Mouse (Mus musculus) bone marrow, adult 2 months (tissue): ENCODE data around the gene Gm49333. TPM values are rescaled to one million over a fixed set of nuclear protein-coding genes. Genes with fewer than 3 reads are reported as not detected.

Source experiments
- H3K27ac ChIP-seq: fragments of 200-500 bp; 2 replicates; pipeline ENCODE4 v1.5.1; 2012; ENCODE audit warnings: low read depth, mild to moderate bottlenecking, control low read depth, inconsistent platforms, low read length; ENCODE audit not compliant: control insufficient read depth, poor library complexity, insufficient read depth
- H3K4me1 ChIP-seq: fragments of 200-500 bp; 2 replicates; pipeline ENCODE4 v1.6.1; 2011; ENCODE audit warnings: low read length; ENCODE audit not compliant: control insufficient read depth, insufficient read depth
- H3K4me3 ChIP-seq: fragments of 200-500 bp; replicated peaks from 2 replicates; pipeline ENCODE3; 2011; ENCODE audit warnings: mild to moderate bottlenecking, low read depth, low read length, control low read depth; ENCODE audit not compliant: control insufficient read depth
- CTCF ChIP-seq: fragments of 200-500 bp; IDR thresholded peaks from 2 replicates; pipeline ENCODE4 v1.5.1; 2011; ENCODE audit warnings: low read length, control low read depth; ENCODE audit not compliant: control insufficient read depth, insufficient read depth
- POLR2A ChIP-seq: fragments of 200-500 bp; IDR thresholded peaks from 2 replicates; pipeline ENCODE4 v1.6.1; 2011; ENCODE audit warnings: low read depth, mild to moderate bottlenecking, control low read depth, low read length, borderline replicate concordance; ENCODE audit not compliant: control insufficient read depth
- WGBS: fragments of 180-500 bp; shearing (Covaris S2); methylation state at CpG from one replicate; pipeline ENCODE4 v1.1.7; 2018; 5-methylcytosine and 5-hydroxymethylcytosine counted together
- polyA plus RNA-seq: library from polyadenylated mRNA; stranded (reverse); fragments of >200 nt; gene quantifications from 2 replicates; pipeline ENCODE4 v1.2.4, GENCODE M21; 2011; ENCODE audit warnings: low replicate concordance; ENCODE audit not compliant: missing spikeins, insufficient read depth, insufficient read length

Gm49333 gene
- polyA plus RNA-seq, 1 experiment = not detected

GRCm38 (mm10) chr16:20621191-20621990 is 10.0 kb downstream of the Gm49333 start, which contains the start of gene Camk2n2:
Gene Camk2n2 (minus strand): TSS chr16:20621287.
- no peak for TF ChIP-seq POLR2A
- TF ChIP-seq CTCF = no peak
- WGBS = under 1% methylated on average over 81 of the region's 92 CpGs
- H3K4me3 ChIP-seq = peak within 1 kb of the TSS; percentile 65
- no peaks in the 10 kb centered on the region; the same call in 1 of the 2 replicates for H3K4me1 ChIP-seq
- peak within 1 kb of the TSS; percentile 24; the same call in 1 of the 2 replicates for H3K27ac ChIP-seq

DNA sequence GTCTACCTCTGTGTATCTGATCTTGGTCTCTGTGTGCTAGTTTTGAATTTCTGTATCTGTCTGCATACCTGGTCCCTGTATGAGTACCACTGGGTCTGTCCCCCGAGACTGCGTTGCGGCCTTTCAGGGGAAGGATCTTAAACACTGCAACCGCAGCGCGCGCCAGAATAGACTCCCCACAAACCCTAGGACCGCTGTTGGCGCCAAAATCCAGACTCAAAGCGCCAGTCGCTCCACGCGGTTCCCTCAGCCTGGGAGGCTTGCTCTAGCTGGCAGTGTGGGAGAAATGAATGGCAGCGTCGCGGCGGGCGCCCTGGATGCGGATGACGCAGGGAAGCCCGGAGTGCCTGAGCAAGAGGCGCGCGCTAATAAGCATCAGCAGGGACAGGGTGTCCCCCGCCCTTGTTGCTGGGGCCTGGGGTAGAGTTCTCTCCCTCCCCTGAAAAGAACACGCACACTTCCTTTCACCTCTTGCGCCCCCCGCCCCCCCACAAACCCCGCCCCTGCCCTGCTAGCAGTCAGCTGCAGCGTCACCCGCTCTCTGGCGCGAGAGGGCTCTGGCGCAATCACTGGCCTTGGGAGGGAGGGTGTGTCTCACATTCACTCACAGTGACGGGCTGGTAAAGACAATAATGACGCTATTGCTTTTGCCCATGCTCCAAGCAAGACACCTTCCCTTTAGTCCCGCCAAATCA is 10.7 kb downstream of the Gm49333 start:
- Histone ChIP-seq H3K4me3 (peak overlapping the region; percentile 65), H3K4me1 (no peaks in the 10 kb centered on the region; the same call in 1 of the 2 replicates), H3K27ac (no peak overlapping the region)
- under 1% methylated on average over 37 of the region's 37 CpGs for WGBS
- TF ChIP-seq POLR2A (peak; percentile 33; the same call in 1 of the 2 replicates), CTCF (no peak)

DNA sequence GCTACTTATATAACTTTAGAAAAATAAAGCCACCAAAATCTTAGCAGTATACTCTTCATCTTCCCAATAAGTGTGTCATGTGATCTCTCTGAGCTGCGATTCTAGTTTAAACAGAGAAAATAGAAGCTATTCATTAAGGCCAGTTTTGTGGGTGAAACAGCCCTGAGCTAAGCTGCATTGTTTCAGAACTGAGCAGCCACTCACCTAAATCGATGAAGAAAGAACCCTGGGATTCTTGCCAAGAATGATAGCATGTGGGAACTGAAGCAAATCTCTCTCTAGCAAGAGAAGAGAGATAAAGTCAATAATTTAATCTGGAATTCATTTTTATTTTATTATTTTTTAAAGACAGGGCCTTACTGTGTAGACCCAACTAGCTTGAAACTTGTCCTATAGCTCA is 11.8 kb downstream of the Gm49333 start:
- Histone ChIP-seq H3K27ac (no peak overlapping the region), H3K4me3 (no peak overlapping the region), H3K4me1 (no peaks in the 10 kb centered on the region; the same call in 1 of the 2 replicates)
- TF ChIP-seq POLR2A (no peak), CTCF (no peak)
- 49% methylated on average over 2 of the region's 2 CpGs for WGBS

- Histone ChIP-seq H3K27ac (no peak overlapping the region), H3K4me3 (no peak overlapping the region), H3K4me1 (no peaks in the 10 kb centered on the region)
- whole genome bisulfite sequencing = 71% methylated on average over 11 of the region's 11 CpGs
- TF ChIP-seq CTCF = no peak
- no peak for TF ChIP-seq POLR2A
These were observed 17.5 kb downstream of the Gm49333 start for GRCm38 (mm10) chr16:20628871-20629391.

DNA sequence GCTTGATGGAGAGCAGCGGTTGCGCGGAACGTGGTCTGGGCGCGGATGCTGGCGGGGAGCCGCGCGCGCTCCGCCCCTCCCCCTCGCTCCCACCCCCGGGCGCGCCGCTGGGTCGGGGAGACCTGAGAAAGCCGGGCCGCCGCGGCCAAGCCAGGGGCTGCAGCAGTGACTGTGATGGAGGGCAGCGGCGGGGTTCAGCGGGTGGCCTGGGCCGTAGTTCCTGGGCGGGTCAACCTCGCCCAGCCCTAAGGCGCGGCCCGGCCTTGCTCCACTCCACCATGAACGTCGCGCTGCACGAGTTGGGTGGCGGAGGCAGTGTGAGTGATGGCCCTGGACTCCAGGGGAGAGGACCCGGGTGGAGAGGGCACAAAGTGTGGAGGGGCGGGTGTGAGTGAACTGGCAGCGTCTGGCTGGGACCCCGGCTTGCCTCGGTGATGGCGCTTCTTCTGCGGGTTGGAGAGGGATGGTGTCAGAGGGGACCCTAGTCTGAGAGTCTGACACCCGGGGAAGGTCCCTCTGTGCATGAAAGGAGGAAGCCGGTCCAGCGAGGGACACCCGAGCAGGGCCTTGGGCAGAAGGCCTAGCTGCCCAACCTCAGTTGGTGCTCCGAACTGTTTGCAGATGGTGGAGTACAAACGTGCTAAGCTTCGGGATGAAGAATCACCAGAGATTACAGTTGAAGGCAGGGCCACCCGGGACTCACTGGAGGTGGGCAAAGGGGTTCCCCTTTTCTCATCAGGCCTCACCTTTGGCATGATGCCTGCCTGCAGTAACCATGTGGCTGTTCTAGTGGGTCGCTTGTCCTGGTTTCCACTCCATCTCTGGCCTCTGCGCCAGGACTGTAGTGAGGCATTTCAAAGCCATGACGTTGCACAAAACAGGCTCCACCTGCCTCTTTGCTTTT is 18.6 kb downstream of the Gm49333 start, which contains the start of gene Ece2:
Gene Ece2, plus strand, starts transcription at position 98 of the 904 bp plus-strand sequence.
- H3K27ac ChIP-seq = no peak within 1 kb of the TSS
- no peaks in the 10 kb centered on the region for H3K4me1 ChIP-seq
- 10% methylated on average over 54 of the region's 54 CpGs for WGBS
- TF ChIP-seq CTCF (no peak), POLR2A (no peak; the same call in 1 of the 2 replicates)
- H3K4me3 ChIP-seq = no peak within 1 kb of the TSS

- 72% methylated on average over 8 of the region's 8 CpGs for WGBS
- Histone ChIP-seq H3K4me3 (no peak overlapping the region), H3K4me1 (no peaks in the 10 kb centered on the region), H3K27ac (no peak overlapping the region)
- TF ChIP-seq CTCF (no peak), POLR2A (no peak)
These were observed 26.0 kb downstream of the Gm49333 start for GRCm38 (mm10) chr16:20637410-20637809.

DNA sequence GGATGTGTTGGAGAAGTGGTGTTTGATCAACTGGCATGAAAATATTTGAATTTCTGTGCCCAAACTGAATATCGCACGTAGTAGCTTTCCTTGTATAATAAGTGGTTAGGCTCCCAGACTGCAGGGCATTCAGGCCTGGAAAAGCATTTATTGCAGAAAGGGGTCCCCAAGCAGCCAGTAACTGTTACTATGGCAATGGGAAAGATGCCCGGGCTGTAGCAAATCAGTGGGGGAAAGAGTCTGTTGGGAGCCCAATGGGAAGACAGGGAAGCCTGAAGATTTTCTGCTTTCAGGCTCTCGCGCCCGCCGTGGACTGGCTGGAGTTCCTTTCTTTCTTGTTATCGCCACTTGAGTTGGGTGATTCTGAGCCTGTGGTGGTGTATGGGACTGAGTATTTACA is 27.0 kb downstream of the Gm49333 start:
- no peak for TF ChIP-seq POLR2A
- no peak for TF ChIP-seq CTCF
- Histone ChIP-seq H3K4me1 (no peaks in the 10 kb centered on the region), H3K27ac (no peak overlapping the region), H3K4me3 (no peak overlapping the region)
- WGBS = 77% methylated on average over 8 of the region's 8 CpGs
